Mouse (Mus musculus): ENCODE measurements around the gene Frat1. TPM values are rescaled to one million over a fixed set of nuclear protein-coding genes. Genes with fewer than 3 reads are reported as not detected.

Frat1 gene
- polyA plus RNA-seq, 1 experiment from 2014 or later, result 12.3 TPM

DNA sequence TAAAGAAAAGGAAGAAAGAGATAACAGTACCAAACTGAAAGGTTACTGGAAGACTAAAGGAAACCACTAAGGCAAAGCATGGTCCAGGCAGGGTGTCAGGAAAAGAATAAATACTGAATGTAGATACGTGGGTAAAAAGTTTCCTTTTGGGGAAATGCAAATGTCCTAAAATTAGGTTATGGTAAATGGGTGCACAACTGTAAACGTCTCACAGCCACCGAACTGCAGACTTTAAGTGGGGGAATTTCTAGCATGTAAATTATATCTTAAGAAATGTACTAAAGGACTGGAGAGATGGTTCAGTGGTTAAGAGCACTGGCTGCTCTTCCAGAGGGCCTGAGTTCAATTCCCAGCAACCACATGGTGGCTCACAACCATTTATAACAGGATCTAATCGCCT lies 11.0 kb upstream of the Frat1 start:
- no peaks in the 10 kb centered on the region for H3K27me3 ChIP-seq (replicated peaks)
- H3K9me3 ChIP-seq, result no peaks in the 10 kb centered on the region
- peaks cover 4% of the 10 kb centered on the region; the same call in 1 of the 2 replicates for H3K4me1 ChIP-seq
- no peak overlapping the region for H3K27ac ChIP-seq
- no peaks in the 10 kb centered on the region for H3K36me3 ChIP-seq
- H3K4me2 ChIP-seq, result no peak overlapping the region
- no peak for ATAC-seq (ENCODE audit: insufficient read depth, low FRiP score, low read depth)
- 84% methylated on average over 4 of the region's 4 CpGs for WGBS
- H3K4me3 ChIP-seq (replicated peaks), result no peak overlapping the region
- no peak overlapping the region for H3K9ac ChIP-seq

DNA sequence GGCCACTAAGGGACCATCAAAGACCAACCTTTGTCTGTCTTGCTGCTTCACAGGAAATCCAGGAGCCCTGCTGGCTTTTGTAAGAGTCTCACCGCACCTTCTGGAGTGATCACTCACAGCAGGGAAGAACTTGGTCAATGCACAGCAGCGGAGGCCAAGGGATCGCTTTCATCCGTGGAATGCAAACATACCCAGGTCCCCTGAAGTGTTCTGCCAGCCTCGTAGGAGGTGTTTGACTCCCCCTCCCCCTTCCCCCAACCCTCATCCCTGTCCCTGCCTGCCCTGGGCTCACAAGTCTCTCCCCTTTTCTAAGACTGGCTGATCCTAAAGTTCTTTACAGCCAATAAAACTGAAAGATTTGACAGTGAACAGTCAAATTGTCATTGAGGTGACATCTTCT lies 8.3 kb upstream of the Frat1 start:
- Histone ChIP-seq H3K4me3 (replicated peaks) (no peak overlapping the region), H3K27ac (no peak overlapping the region), H3K4me2 (no peak overlapping the region), H3K9ac (no peak overlapping the region), H3K4me1 (peaks cover 4% of the 10 kb centered on the region; the same call in 1 of the 2 replicates), H3K27me3 (replicated peaks) (no peaks in the 10 kb centered on the region), H3K36me3 (no peaks in the 10 kb centered on the region), H3K9me3 (no peaks in the 10 kb centered on the region)
- 16% methylated on average over 5 of the region's 5 CpGs for WGBS
- ATAC-seq (ENCODE audit: insufficient read depth, low FRiP score, low read depth), result no peak

GRCm38 (mm10) chr19:41822589-41822988 lies 7.2 kb upstream of the Frat1 start:
- Histone ChIP-seq H3K4me2 (no peak overlapping the region), H3K27me3 (replicated peaks) (no peaks in the 10 kb centered on the region), H3K36me3 (no peaks in the 10 kb centered on the region), H3K9me3 (no peaks in the 10 kb centered on the region), H3K9ac (no peak overlapping the region), H3K27ac (no peak overlapping the region), H3K4me3 (replicated peaks) (no peak overlapping the region), H3K4me1 (no peaks in the 10 kb centered on the region)
- 80% methylated on average over 1 of the region's 1 CpGs for WGBS
- ATAC-seq (ENCODE audit: insufficient read depth, low FRiP score, low read depth), result no peak

DNA sequence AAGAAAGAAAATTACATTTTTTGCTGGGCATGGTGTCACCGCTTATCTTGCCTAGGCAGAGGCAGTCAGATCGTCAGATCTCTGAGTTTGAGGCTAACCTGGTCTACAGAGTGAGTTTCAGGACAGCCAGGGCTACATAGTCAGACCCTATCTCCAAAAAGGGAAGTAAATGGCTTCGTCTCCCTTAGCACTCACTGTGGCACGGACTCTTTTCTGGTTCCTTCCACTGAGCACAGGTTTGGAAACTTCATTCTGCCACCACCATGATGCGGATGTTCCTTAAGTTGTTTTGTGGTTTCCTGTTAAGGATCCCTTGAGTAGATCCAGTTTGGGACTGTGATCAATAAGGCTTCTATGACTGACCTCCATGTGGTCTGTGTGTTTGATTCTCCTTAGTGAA lies 4.8 kb upstream of the Frat1 start:
- WGBS, result 84% methylated on average over 5 of the region's 5 CpGs
- Histone ChIP-seq H3K27ac (no peak overlapping the region), H3K4me3 (replicated peaks) (no peak overlapping the region), H3K9me3 (no peaks in the 10 kb centered on the region), H3K36me3 (no peaks in the 10 kb centered on the region), H3K27me3 (replicated peaks) (no peaks in the 10 kb centered on the region), H3K9ac (no peak overlapping the region), H3K4me2 (no peak overlapping the region), H3K4me1 (no peaks in the 10 kb centered on the region)
- ATAC-seq (ENCODE audit: insufficient read depth, low FRiP score, low read depth), result no peak

DNA sequence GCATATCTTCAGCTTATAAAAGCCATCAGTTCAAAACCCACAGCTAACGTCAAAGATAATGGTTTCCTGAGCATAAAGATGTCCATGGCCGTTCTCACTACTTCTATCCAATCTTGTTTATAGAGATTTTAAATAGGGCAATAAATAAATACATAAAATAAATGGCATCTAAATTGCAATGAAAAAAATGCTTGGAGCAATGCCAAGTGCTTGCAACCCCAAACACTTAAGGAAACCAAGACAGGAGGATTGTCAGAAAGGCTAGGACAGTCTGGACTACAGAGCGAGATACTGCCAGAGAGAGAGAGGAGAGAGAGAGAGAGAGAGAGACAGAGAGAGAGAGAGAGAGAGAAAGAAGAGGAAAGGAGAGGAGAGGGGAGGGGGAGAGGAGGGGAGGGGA lies 3.2 kb upstream of the Frat1 start:
- Histone ChIP-seq H3K4me3 (replicated peaks) (no peak overlapping the region), H3K9me3 (no peaks in the 10 kb centered on the region), H3K27ac (no peak overlapping the region), H3K9ac (no peak overlapping the region), H3K36me3 (no peaks in the 10 kb centered on the region), H3K27me3 (replicated peaks) (no peaks in the 10 kb centered on the region), H3K4me1 (peaks cover 8% of the 10 kb centered on the region; the same call in 1 of the 2 replicates), H3K4me2 (no peak overlapping the region)
- ATAC-seq (ENCODE audit: insufficient read depth, low FRiP score, low read depth), result no peak
- WGBS, result 80% methylated on average over 3 of the region's 3 CpGs

DNA sequence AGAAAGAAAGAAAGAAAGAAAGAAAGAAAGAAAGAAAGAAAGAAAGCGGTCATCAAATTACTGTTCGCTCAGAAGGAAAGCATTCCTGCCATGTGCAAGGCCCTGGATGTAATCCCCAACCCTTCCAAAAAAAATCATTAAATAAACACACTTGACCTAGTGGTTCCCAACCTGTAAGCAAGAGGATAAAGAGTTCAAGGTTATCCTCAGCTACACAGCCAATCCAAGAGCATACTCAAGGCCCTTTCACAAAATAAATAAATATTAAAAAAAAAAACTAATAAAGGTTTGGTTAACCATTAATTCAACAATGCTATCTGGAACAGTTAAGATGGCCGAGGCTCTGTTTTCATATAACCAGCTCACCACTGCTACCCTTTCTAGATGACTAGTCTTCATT lies 829 bp upstream of the Frat1 start:
- Histone ChIP-seq H3K4me3 (replicated peaks) (peak overlapping the region; percentile 70; the same call in 1 of the 2 replicates), H3K27me3 (replicated peaks) (0 out of 2 replicates have a peak, but pooled peaks cover 4% of the 10 kb centered on the region), H3K4me2 (peak overlapping the region; percentile 96), H3K36me3 (no peaks in the 10 kb centered on the region), H3K9ac (no peak overlapping the region), H3K4me1 (peaks cover 15% of the 10 kb centered on the region; the same call in 1 of the 2 replicates), H3K27ac (peak overlapping the region; percentile 94), H3K9me3 (no peaks in the 10 kb centered on the region)
- WGBS, result 62% methylated on average over 3 of the region's 3 CpGs
- ATAC-seq (ENCODE audit: insufficient read depth, low FRiP score, low read depth), result no peak

GRCm38 (mm10) chr19:41830106-41831031 lies 599 bp downstream of the Frat1 start:
- ATAC-seq (ENCODE audit: insufficient read depth, low FRiP score, low read depth), result peak; percentile 37
- WGBS, result under 1% methylated on average over 104 of the region's 112 CpGs
- H3K4me2 ChIP-seq, result peak overlapping the region; percentile 96
- H3K27me3 ChIP-seq (replicated peaks), result 0 out of 2 replicates have a peak, but pooled peaks cover 4% of the 10 kb centered on the region
- peak overlapping the region; percentile 94 for H3K27ac ChIP-seq
- H3K36me3 ChIP-seq, result no peaks in the 10 kb centered on the region
- H3K9ac ChIP-seq, result peak overlapping the region; percentile 46
- H3K4me1 ChIP-seq, result peaks cover 15% of the 10 kb centered on the region; the same call in 1 of the 2 replicates
- H3K9me3 ChIP-seq, result no peaks in the 10 kb centered on the region
- peak overlapping the region; percentile 70 for H3K4me3 ChIP-seq (replicated peaks)

GRCm38 (mm10) chr19:41831101-41831570 lies 1.4 kb downstream of the Frat1 start:
- 2% methylated on average over 19 of the region's 19 CpGs for WGBS
- no peak for ATAC-seq (ENCODE audit: insufficient read depth, low FRiP score, low read depth)
- H3K27ac ChIP-seq, result no peak overlapping the region
- H3K4me2 ChIP-seq, result peak overlapping the region; percentile 96
- no peaks in the 10 kb centered on the region for H3K36me3 ChIP-seq
- peaks cover 19% of the 10 kb centered on the region; the same call in 1 of the 2 replicates for H3K4me1 ChIP-seq
- H3K9me3 ChIP-seq, result no peaks in the 10 kb centered on the region
- H3K4me3 ChIP-seq (replicated peaks), result peak overlapping the region; percentile 70
- H3K27me3 ChIP-seq (replicated peaks), result 0 out of 2 replicates have a peak, but pooled peaks cover 4% of the 10 kb centered on the region
- H3K9ac ChIP-seq, result peak overlapping the region; percentile 46; the same call in 1 of the 2 replicates

- Histone ChIP-seq H3K9me3 (no peaks in the 10 kb centered on the region), H3K27ac (no peak overlapping the region), H3K36me3 (no peaks in the 10 kb centered on the region), H3K4me2 (peak overlapping the region; percentile 96), H3K9ac (no peak overlapping the region), H3K27me3 (replicated peaks) (0 out of 2 replicates have a peak, but pooled peaks cover 4% of the 10 kb centered on the region), H3K4me3 (replicated peaks) (peak overlapping the region; percentile 70), H3K4me1 (peaks cover 19% of the 10 kb centered on the region; the same call in 1 of the 2 replicates)
- WGBS, result 11% methylated on average over 14 of the region's 14 CpGs
- ATAC-seq (ENCODE audit: insufficient read depth, low FRiP score, low read depth), result no peak
Measured at GRCm38 (mm10) chr19:41831718-41832391, 2.1 kb downstream of the Frat1 start.

GRCm38 (mm10) chr19:41832501-41833201 lies 2.9 kb downstream of the Frat1 start:
- peak overlapping the region; percentile 96; the same call in 1 of the 2 replicates for H3K4me2 ChIP-seq

DNA sequence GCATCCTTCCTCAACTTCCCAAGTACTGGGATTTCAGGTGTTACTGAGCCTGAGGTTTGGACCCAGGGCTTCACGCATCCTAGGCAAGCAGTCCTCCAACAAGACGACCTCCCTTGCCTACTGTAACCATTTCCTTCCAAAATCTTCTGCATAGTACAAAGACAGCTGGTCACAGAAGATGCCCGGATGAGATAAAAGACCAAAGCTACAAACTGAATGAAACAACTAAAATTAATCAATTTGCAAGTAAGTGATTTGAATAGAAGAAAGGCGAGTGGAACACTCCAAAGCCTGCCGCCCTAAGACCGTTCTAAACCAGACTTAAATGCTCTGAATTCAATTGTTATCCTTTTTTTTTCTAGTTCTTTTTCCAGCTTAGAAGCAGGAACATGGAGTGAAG lies 5.6 kb downstream of the Frat1 start:
- no peak overlapping the region for H3K4me3 ChIP-seq (replicated peaks)
- H3K9me3 ChIP-seq, result no peaks in the 10 kb centered on the region
- WGBS, result 50% methylated on average over 6 of the region's 6 CpGs
- 0 out of 2 replicates have a peak, but pooled peaks cover 4% of the 10 kb centered on the region for H3K27me3 ChIP-seq (replicated peaks)
- H3K4me1 ChIP-seq, result peaks cover 23% of the 10 kb centered on the region; the same call in 1 of the 2 replicates
- H3K9ac ChIP-seq, result no peak overlapping the region
- ATAC-seq (ENCODE audit: insufficient read depth, low FRiP score, low read depth), result no peak
- no peak overlapping the region; the same call in 1 of the 2 replicates for H3K27ac ChIP-seq
- no peaks in the 10 kb centered on the region for H3K36me3 ChIP-seq
- H3K4me2 ChIP-seq, result peak overlapping the region; percentile 19; the same call in 1 of the 2 replicates

More at GRCm38 (mm10) chr19:41832501-41833201, 2.9 kb downstream of the Frat1 start:
- no peak overlapping the region for H3K9ac ChIP-seq
- H3K27ac ChIP-seq, result no peak overlapping the region
- H3K9me3 ChIP-seq, result no peaks in the 10 kb centered on the region
- 0 out of 2 replicates have a peak, but pooled peaks cover 4% of the 10 kb centered on the region for H3K27me3 ChIP-seq (replicated peaks)
- 0 out of 2 replicates have a peak overlapping the region, but pooled peaks have one; percentile 5 for H3K4me3 ChIP-seq (replicated peaks)
- 73% methylated on average over 13 of the region's 13 CpGs for whole genome bisulfite sequencing
- ATAC-seq (ENCODE audit: insufficient read depth, low FRiP score, low read depth), result no peak
- H3K36me3 ChIP-seq, result no peaks in the 10 kb centered on the region
- H3K4me1 ChIP-seq, result peaks cover 23% of the 10 kb centered on the region; the same call in 1 of the 2 replicates

All from stomach, embryonic 15.5 days (tissue).